Mouse (Mus musculus): ENCODE results near the gene Gm44805.

- no peak for TF ChIP-seq POLR2A (IDR thresholded peaks at IDR 0.05; ENCODE audit: borderline replicate concordance, control insufficient read depth, low read depth, low read length)
- TF ChIP-seq CTCF (IDR thresholded peaks at IDR 0.05; ENCODE audit: control insufficient read depth, insufficient read depth, low read length) = no peak
These were observed 41.6 kb upstream of the Gm44805 start for GRCm38 (mm10) chr7:19722754-19723195.

Data from bone marrow, adult 2 months (tissue).